Mouse (Mus musculus) spleen, adult 2 months (tissue): ENCODE measurements around the gene Dolpp1. TPM values are rescaled to one million over a fixed set of nuclear protein-coding genes. Genes with fewer than 3 reads are reported as not detected.
A peak's percentile ranks its signal among the peaks of the same experiment; 100 is the strongest.

ENCODE experiments used
- DNase-seq, 2 experiments: peaks; one replicate each; pipeline versions ENCODE4 v3.0.0 to v3.0.0-alpha.2; 2012 to 2021; ENCODE audit warnings: low spot score in 2 of 2, low read depth in 1 of 2
- H3K27ac ChIP-seq: fragments of 200-500 bp; 2 replicates; pipeline ENCODE4 v1.5.1; 2012; ENCODE audit warnings: low read length, inconsistent platforms; ENCODE audit not compliant: insufficient read depth
- H3K27me3 ChIP-seq: fragments of 200-500 bp; 2 replicates; pipeline ENCODE4 v1.6.1; 2012; ENCODE audit warnings: mild to moderate bottlenecking, moderate library complexity, low read length, inconsistent platforms; ENCODE audit not compliant: control insufficient read depth, insufficient read depth
- H3K36me3 ChIP-seq: fragments of 200-500 bp; 2 replicates; pipeline ENCODE4 v1.6.1; 2012; ENCODE audit warnings: mild to moderate bottlenecking, low read length, inconsistent platforms; ENCODE audit not compliant: control insufficient read depth, insufficient read depth
- H3K4me1 ChIP-seq: fragments of 200-500 bp; 2 replicates; pipeline ENCODE4 v1.6.1; 2011; ENCODE audit warnings: inconsistent platforms; ENCODE audit not compliant: control insufficient read depth, insufficient read depth, insufficient read length
- H3K4me3 ChIP-seq: fragments of 200-500 bp; 2 replicates; pipeline ENCODE4 v1.5.1; 2011; ENCODE audit warnings: mild to moderate bottlenecking, inconsistent platforms; ENCODE audit not compliant: insufficient read depth, insufficient read length; ENCODE audit errors: extremely low read depth
- CTCF ChIP-seq: fragments of 200-500 bp; IDR thresholded peaks from 2 replicates; pipeline ENCODE4 v1.5.1; 2011; ENCODE audit warnings: mild to moderate bottlenecking, inconsistent platforms; ENCODE audit not compliant: insufficient read depth, insufficient read length, insufficient replicate concordance; ENCODE audit errors: extremely low read depth
- POLR2A ChIP-seq: fragments of 200-500 bp; IDR thresholded peaks from 2 replicates; pipeline ENCODE4 v1.6.1; 2011; ENCODE audit warnings: low read depth, low read length, inconsistent platforms
- WGBS: fragments of 180-500 bp; shearing (Covaris S2); methylation state at CpG from one replicate; pipeline ENCODE4 v1.1.7; 2018; 5-methylcytosine and 5-hydroxymethylcytosine counted together
- polyA plus RNA-seq: library from polyadenylated mRNA; depleted of rRNA; stranded (reverse); fragments of >200 nt; gene quantifications from 2 replicates; pipeline ENCODE4 v1.2.3, GENCODE M21; 2012

Gene Dolpp1
- polyA plus RNA-seq, 1 experiment: 31.9 TPM

DNA sequence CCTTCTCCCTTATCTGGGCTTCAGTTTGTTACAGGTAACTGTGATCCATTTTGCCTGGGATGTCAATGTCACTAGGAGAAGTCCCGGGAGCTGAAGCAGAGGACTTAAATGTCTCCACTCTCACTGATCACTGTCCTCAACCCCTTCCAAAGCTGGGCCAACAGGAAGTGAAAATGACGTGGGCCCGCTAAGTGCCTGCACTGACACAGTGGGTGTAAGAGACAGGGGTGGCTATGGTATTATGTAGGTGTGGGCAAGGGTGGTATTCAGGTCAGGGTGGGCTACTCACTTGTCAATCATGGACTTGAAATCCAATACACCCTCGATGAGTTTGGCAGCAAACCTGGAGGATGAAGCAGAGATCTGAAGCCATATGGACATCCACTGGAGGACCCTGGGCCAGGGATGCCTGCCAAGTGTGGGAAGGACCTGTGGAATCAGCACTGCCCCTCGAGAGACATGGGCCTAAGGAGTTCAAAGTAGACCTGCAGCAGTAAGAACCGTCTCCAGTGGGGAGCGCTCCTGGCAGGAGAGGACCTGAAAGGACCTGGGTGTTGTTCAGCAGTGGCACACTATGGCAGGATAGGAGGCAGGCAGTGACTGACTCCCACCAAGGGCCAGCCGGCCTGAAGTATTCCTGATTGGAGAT is 16.5 kb downstream of the Dolpp1 start:
- Histone ChIP-seq H3K4me1 (peaks cover 4% of the 10 kb centered on the region; the same call in 1 of the 2 replicates), H3K4me3 (no peak overlapping the region), H3K27ac (no peak overlapping the region), H3K36me3 (no peaks in the 10 kb centered on the region), H3K27me3 (no peaks in the 10 kb centered on the region)
- TF ChIP-seq POLR2A (no peak), CTCF (no peak)
- DNase-seq: no peak
- 77% methylated on average over 8 of the region's 8 CpGs for WGBS

DNA sequence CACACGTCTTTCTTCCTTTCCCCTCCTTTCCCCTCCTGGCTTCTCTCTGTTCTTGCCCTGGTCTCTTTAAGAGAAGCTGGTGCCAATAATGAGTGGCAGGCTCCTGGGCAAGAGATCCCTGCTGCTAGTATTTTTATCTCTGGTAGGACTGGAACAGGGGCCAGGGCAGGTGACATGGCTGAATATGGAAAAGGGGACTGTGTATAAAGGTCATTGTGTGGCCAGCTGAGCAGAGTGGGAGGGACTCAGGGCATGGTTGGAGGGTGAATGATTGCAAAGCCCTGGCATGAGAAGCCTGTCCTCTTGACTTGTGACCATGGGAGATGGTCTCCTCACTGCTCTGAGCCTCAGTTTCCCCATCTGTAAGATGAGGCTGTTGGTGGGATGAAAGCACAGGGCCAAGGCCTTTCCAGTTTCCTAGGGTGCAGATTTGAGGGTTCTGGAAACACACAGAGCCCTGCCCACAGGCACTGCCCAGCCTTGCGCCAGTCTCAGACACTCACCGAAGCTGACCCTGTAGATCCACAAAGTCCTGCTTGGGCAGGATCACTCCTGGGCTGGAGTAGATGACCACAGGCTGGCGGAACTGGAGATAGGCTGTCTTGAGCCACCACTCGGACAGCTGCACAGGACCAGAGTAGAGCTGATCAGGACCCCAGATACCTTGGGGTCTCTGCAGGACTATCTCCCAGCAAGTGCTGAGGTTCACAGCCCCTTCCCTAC is 17.6 kb downstream of the Dolpp1 start:
- H3K4me3 ChIP-seq: no peak overlapping the region
- H3K27ac ChIP-seq: no peak overlapping the region
- DNase-seq: no peak
- no peaks in the 10 kb centered on the region for H3K36me3 ChIP-seq
- no peaks in the 10 kb centered on the region for H3K27me3 ChIP-seq
- WGBS: 97% methylated on average over 5 of the region's 5 CpGs
- TF ChIP-seq CTCF (no peak), POLR2A (no peak)
- H3K4me1 ChIP-seq: peaks cover 4% of the 10 kb centered on the region; the same call in 1 of the 2 replicates

DNA sequence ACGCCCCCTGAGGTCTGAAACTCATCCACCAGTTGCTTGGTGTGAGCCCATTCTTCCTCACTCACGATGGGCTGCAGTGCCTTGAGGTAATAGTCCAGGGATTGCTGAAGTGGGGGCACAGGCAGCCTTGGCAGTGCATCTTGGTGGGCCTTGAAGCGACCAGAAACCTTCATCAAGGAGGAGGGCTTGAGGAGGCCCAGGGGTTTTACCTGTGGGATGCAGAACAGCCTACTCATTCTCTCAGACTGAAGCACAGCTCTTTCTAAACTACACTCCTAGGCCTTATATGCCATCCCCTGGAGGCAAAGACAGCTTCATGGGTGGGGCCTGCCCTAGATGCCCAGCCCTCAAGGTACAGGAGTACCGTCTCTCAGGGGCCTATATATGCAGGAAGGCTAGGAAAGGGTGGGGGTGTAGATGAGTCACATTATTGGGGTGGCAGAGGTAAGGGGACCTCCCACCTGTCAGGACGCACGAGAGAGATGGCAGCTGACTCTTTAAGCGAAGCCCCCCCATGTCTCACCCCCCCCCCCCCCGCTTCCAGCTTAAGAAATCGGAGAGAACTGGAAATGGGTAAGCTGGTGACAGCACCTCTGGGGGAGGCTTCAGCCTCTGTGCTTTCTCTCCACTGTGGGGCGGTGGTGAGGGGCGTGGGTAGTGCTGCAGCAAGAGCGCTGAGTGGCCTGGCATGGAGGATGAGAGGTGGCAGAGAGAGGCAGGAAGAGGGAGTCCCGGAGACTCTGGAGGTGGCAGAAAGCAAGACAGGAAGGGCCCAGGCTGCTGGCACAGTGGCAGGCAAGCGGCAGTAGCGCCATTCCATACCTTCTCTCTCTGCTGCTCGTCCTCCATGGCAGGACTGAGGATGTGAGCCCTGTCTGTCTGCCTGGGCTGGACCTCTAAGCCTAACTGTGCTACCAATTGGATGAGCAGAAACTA is 21.3 kb downstream of the Dolpp1 start:
- Histone ChIP-seq H3K4me3 (no peak overlapping the region), H3K36me3 (no peaks in the 10 kb centered on the region), H3K27ac (no peak overlapping the region), H3K4me1 (no peaks in the 10 kb centered on the region; the same call in 1 of the 2 replicates), H3K27me3 (no peaks in the 10 kb centered on the region)
- TF ChIP-seq CTCF: no peak
- TF ChIP-seq POLR2A: no peak
- no peak for DNase-seq
- WGBS: 92% methylated on average over 16 of the region's 16 CpGs

DNA sequence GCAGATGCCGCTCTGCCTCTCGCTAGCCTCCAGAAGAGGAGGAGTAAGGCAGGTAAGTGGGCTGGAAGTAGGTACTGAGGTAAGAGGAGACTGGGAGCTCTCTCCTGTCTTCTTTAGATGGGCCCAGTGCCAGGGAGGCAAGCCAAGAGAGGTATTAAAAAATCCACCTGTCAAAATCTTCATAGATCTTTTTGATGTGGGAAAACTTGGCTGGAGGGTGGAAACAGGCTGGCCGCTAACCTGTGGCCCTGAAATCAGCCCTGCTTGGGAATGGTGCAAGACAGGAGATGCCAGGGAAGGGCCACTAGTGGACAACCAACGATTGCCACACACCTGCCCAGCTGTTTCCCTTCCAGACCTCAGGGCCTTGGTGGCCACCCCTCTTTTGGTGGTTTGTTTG is 22.0 kb downstream of the Dolpp1 start:
- no peak overlapping the region for H3K27ac ChIP-seq
- H3K4me3 ChIP-seq: no peak overlapping the region
- no peaks in the 10 kb centered on the region; the same call in 1 of the 2 replicates for H3K4me1 ChIP-seq
- H3K36me3 ChIP-seq: no peaks in the 10 kb centered on the region
- no peaks in the 10 kb centered on the region for H3K27me3 ChIP-seq
- DNase-seq: no peak
- no peak for TF ChIP-seq POLR2A
- no peak for TF ChIP-seq CTCF
- 84% methylated on average over 4 of the region's 4 CpGs for WGBS

GRCm38 (mm10) chr2:30414681-30415080 is 22.6 kb downstream of the Dolpp1 start:
- no peak for DNase-seq
- H3K4me1 ChIP-seq: no peaks in the 10 kb centered on the region; the same call in 1 of the 2 replicates
- H3K4me3 ChIP-seq: peak overlapping the region; percentile 83
- 70% methylated on average over 5 of the region's 5 CpGs for WGBS
- no peaks in the 10 kb centered on the region for H3K36me3 ChIP-seq
- no peak overlapping the region for H3K27ac ChIP-seq
- H3K27me3 ChIP-seq: no peaks in the 10 kb centered on the region
- TF ChIP-seq POLR2A (no peak), CTCF (no peak)

GRCm38 (mm10) chr2:30415157-30415935 is 23.3 kb downstream of the Dolpp1 start, which contains the start of gene Crat:
Gene Crat (minus strand): TSS chr2:30415813.
- no peaks in the 10 kb centered on the region; the same call in 1 of the 2 replicates for H3K4me1 ChIP-seq
- TF ChIP-seq POLR2A (no peak), CTCF (no peak)
- H3K27me3 ChIP-seq: no peaks in the 10 kb centered on the region
- H3K36me3 ChIP-seq: no peaks in the 10 kb centered on the region
- H3K27ac ChIP-seq: peak within 1 kb of the TSS; percentile 77
- H3K4me3 ChIP-seq: peak within 1 kb of the TSS; percentile 83
- 3% methylated on average over 58 of the region's 58 CpGs for WGBS
- DNase-seq: peak in 1 of 2 experiments; percentile 82
